In genomic region chr6:99026040-99026439, GRCm38 (mm10) we compare ENCODE assay signal across 9 mouse cellular contexts.
A peak's percentile ranks its signal among the peaks of the same experiment; 100 is the strongest.
DNase-seq lines count a peak whose midpoint lies in the region; ATAC-seq and TF ChIP-seq lines count a peak whose summit lies in the region.
"Had no signal": no experiment of that assay in that cellular context is flagged by ENCODE, and none has a peak within 500 bp of the region (broad histone marks: within the 10 kb centered on the region; RNA-seq: fewer than 3 reads in every experiment).

No protein-coding gene starts in this region.

- H3K79me2 ChIP-seq in MEL (ENCODE audit: control insufficient read depth, insufficient read depth, low read length, poor library complexity): peaks cover 17% of the 10 kb centered on the region
- H3K79me2 ChIP-seq in myocyte (ENCODE audit: control insufficient read depth, insufficient read depth): peaks cover 62% of the 10 kb centered on the region

- peak overlapping the region; percentile 68 for H3K4me2 ChIP-seq in heart, embryonic 15.5 days
- H3K4me2 ChIP-seq in hindbrain, embryonic 15.5 days: peak overlapping the region; percentile 31
- peak overlapping the region; percentile 88 for H3K4me2 ChIP-seq in myocyte (ENCODE audit: low read depth)

- H3K36me3 ChIP-seq in heart, embryonic 15.5 days: no peaks in the 10 kb centered on the region
- peaks cover 0 to 22% of the 10 kb centered on the region in 2 experiments; a peak in 2 of 4 replicates for H3K36me3 ChIP-seq in MEL (ENCODE audit: control insufficient read depth in 1 of 2, insufficient read depth in 2 of 2, low read length in 2 of 2)
- no peaks in the 10 kb centered on the region for H3K36me3 ChIP-seq in hindbrain, embryonic 15.5 days
- H3K36me3 ChIP-seq in myocyte (ENCODE audit: control insufficient read depth, insufficient read depth): no peaks in the 10 kb centered on the region

- ATAC-seq in heart, embryonic 15.5 days (replicated peaks; ENCODE audit: insufficient number of reproducible peaks, insufficient read depth, low FRiP score, low read depth): no peak
- ATAC-seq in hindbrain, embryonic 15.5 days (ENCODE audit: low FRiP score, low read depth): no peak

- TF ChIP-seq EP300 in MEL (IDR thresholded peaks at IDR 0.05; ENCODE audit: low read depth in 1 of 2, low read length in 2 of 2): no peak

- 24% methylated on average over 3 of the region's 3 CpGs for WGBS in heart, embryonic 15.5 days
- 54% methylated on average over 3 of the region's 3 CpGs for WGBS in hindbrain, embryonic 15.5 days

- peak overlapping the region; percentile 38 for H3K9ac ChIP-seq in heart, embryonic 15.5 days
- H3K9ac ChIP-seq in MEL (ENCODE audit: control insufficient read depth, low read depth, low read length, poor library complexity, severe bottlenecking): no peak overlapping the region
- no peak overlapping the region for H3K9ac ChIP-seq in hindbrain, embryonic 15.5 days

- intact Hi-C loops in heart, postnatal 25 days (cut with DNase I): no loop called here

- no peaks in the 10 kb centered on the region for H3K27me3 ChIP-seq in heart, embryonic 15.5 days
- H3K27me3 ChIP-seq in MEL (ENCODE audit: control insufficient read depth in 1 of 2, insufficient read depth in 2 of 2, low read length in 2 of 2) (no peaks in the 10 kb centered on the region), myocyte (ENCODE audit: control insufficient read depth, insufficient read depth, insufficient read length) (no peaks in the 10 kb centered on the region)
- H3K27me3 ChIP-seq in hindbrain, embryonic 15.5 days: peaks cover 21% of the 10 kb centered on the region; the same call in 1 of the 2 replicates

- no peak for TF ChIP-seq CTCF in MEL (IDR thresholded peaks at IDR 0.05 in 2 of 3, conservative IDR thresholded peaks at IDR 0.05 in 1 of 3; ENCODE audit: control insufficient read depth in 1 of 3, insufficient read depth in 1 of 3, low read depth in 2 of 3, low read length in 3 of 3, poor library complexity in 1 of 3, severe bottlenecking in 1 of 3)

- TF ChIP-seq RAD21 in MEL (IDR thresholded peaks at IDR 0.05; ENCODE audit: low read depth, low read length): no peak

- H3K4me1 ChIP-seq in heart, embryonic 15.5 days (replicated peaks): peaks cover 38% of the 10 kb centered on the region
- H3K4me1 ChIP-seq in MEL (ENCODE audit: control insufficient read depth in 1 of 2, insufficient read depth in 2 of 2, low read length in 2 of 2): peaks cover 0 to 10% of the 10 kb centered on the region in 2 experiments
- peaks cover 29% of the 10 kb centered on the region for H3K4me1 ChIP-seq in hindbrain, embryonic 15.5 days (replicated peaks)

- no peaks in the 10 kb centered on the region for H3K9me3 ChIP-seq in heart, embryonic 15.5 days (replicated peaks)
- no peaks in the 10 kb centered on the region for H3K9me3 ChIP-seq in MEL (replicated peaks; ENCODE audit: insufficient read depth, low read length)
- no peaks in the 10 kb centered on the region for H3K9me3 ChIP-seq in hindbrain, embryonic 15.5 days

- TF ChIP-seq POLR2A in MEL (IDR thresholded peaks at IDR 0.05; ENCODE audit: control insufficient read depth in 1 of 2, insufficient read depth in 1 of 2, low read depth in 1 of 2, low read length in 2 of 2, poor library complexity in 1 of 2): no peak
- TF ChIP-seq POLR2A in myocyte (IDR thresholded peaks at IDR 0.05; ENCODE audit: insufficient read length, low read depth): no peak

- H3K4me3 ChIP-seq in heart, embryonic 15.5 days: peak overlapping the region; percentile 40
- H3K4me3 ChIP-seq in MEL (ENCODE audit: control insufficient read depth in 1 of 2, insufficient read depth in 1 of 2, low read depth in 2 of 2, low read length in 2 of 2): peak overlapping the region; percentile 10 to 79; a peak in 3 of 4 replicates
- H3K4me3 ChIP-seq in hindbrain, embryonic 15.5 days: peak overlapping the region; percentile 20
- peak overlapping the region; percentile 63 for H3K4me3 ChIP-seq in myocyte
- H3K4me3 ChIP-seq: erythroblast, embryonic 14.5 days had no signal

- peak overlapping the region; percentile 58 for H3K27ac ChIP-seq in heart, embryonic 15.5 days
- no peak overlapping the region for H3K27ac ChIP-seq in MEL (ENCODE audit: control insufficient read depth, low read depth, low read length)
- peak overlapping the region; percentile 38; the same call in 1 of the 2 replicates for H3K27ac ChIP-seq in hindbrain, embryonic 15.5 days (replicated peaks)

- DNase-seq in heart, postnatal 25 days (ENCODE audit: low spot score): no peak
- DNase-seq in MEL (ENCODE audit: low read depth, low spot score) (no peak), adipocyte (ENCODE audit: low spot score) (no peak)
- DNase-seq in layer of hippocampus, postnatal 10 days (ENCODE audit: low spot score in 2 of 2): no peak
- DNase-seq in cerebellum, postnatal 4 days (ENCODE audit: low spot score in 2 of 2): no peak

- H3ac ChIP-seq in myocyte (ENCODE audit: control insufficient read depth, insufficient read length): no peak overlapping the region

TF ChIP-seq in MEL, 35 proteins besides CTCF, POLR2A, EP300 and RAD21:
- no peak for TF ChIP-seq KAT2A (conservative IDR thresholded peaks at IDR 0.05; ENCODE audit: low read depth, low read length)
- TF ChIP-seq JUND (IDR thresholded peaks at IDR 0.05; ENCODE audit: low read depth, low read length): no peak
- no peak for TF ChIP-seq HCFC1 (IDR thresholded peaks at IDR 0.05; ENCODE audit: low read depth, low read length)
- no peak for TF ChIP-seq SIN3A (IDR thresholded peaks at IDR 0.05; ENCODE audit: low read length)
- TF ChIP-seq MAZ (IDR thresholded peaks at IDR 0.05; ENCODE audit: low read depth, low read length): no peak
TF ChIP-seq in MEL: peak in this region for 0.

TF ChIP-seq in myocyte, 11 proteins besides CTCF, POLR2A, EP300 and RAD21:
- no peak for TF ChIP-seq TCF3 (IDR thresholded peaks at IDR 0.05; ENCODE audit: insufficient read length, low read depth)
TF ChIP-seq in myocyte: peak in this region for 0.

Comparison
In these comparisons a context has a peak if more than half of its experiments do, and no peak if none do; other contexts are left out.
1. H3K4me2 ChIP-seq: peak in every context shown above with its lines; median percentile 88 in myocyte; 68 in heart, embryonic 15.5 days; 31 in hindbrain, embryonic 15.5 days.